Mouse (Mus musculus) liver, embryonic 16.5 days (tissue): ENCODE results near the gene Chid1. TPM values are rescaled to one million over a fixed set of nuclear protein-coding genes. Genes with fewer than 3 reads are reported as not detected.

Experiments used
- ATAC-seq: fragments of 200-750 bp; cut with Nextera tagmentation; 2 replicates; pipeline ENCODE4 v1.8.0; 2017; ENCODE audit warnings: low read depth, mild to moderate bottlenecking, moderate number of reproducible peaks, moderate library complexity
- H3K27ac ChIP-seq: fragments of 300-500 bp; sonication (generic); 2 replicates; pipeline ENCODE4 v1.5.1; 2014; ENCODE audit warnings: mild to moderate bottlenecking, low read length
- H3K27me3 ChIP-seq: fragments of 300-500 bp; sonication (generic); 2 replicates; pipeline ENCODE4 v1.6.1; 2014; ENCODE audit warnings: low read depth, low read length, mixed read lengths; ENCODE audit not compliant: control insufficient read depth, insufficient read depth
- H3K36me3 ChIP-seq: fragments of 300-500 bp; sonication (generic); 2 replicates; pipeline ENCODE4 v1.6.1; 2014; ENCODE audit warnings: mild to moderate bottlenecking; ENCODE audit not compliant: control insufficient read depth, insufficient read depth
- H3K4me1 ChIP-seq: fragments of 300-500 bp; sonication (generic); 2 replicates; pipeline ENCODE4 v1.6.1; 2014; ENCODE audit warnings: low read depth, low read length, mixed read lengths; ENCODE audit not compliant: control insufficient read depth
- H3K4me2 ChIP-seq: fragments of 300-500 bp; sonication (generic); 2 replicates; pipeline ENCODE4 v1.6.1; 2014; ENCODE audit warnings: low read depth, low read length, mixed read lengths
- H3K4me3 ChIP-seq: fragments of 300-500 bp; sonication (generic); 2 replicates; pipeline ENCODE4 v1.5.1; 2014; ENCODE audit warnings: low read depth, mild to moderate bottlenecking, low read length
- H3K9ac ChIP-seq: fragments of 300-500 bp; sonication (generic); 2 replicates; pipeline ENCODE4 v1.6.1; 2014; ENCODE audit warnings: low read depth, low read length
- H3K9me3 ChIP-seq: fragments of 300-500 bp; sonication (generic); replicated peaks from 2 replicates; pipeline ENCODE4 v1.6.1; 2016; ENCODE audit warnings: low read length; ENCODE audit not compliant: control insufficient read depth
- WGBS: fragments of 180-500 bp; shearing (Covaris S2); extraction: QIAGEN DNeasy Blood & Tissue Kit; methylation state at CpG from one replicate; pipeline ENCODE4 v1.1.7; 2014; ENCODE audit not compliant: insufficient replicate concordance; 5-methylcytosine and 5-hydroxymethylcytosine counted together
- polyA plus RNA-seq: library from polyadenylated mRNA; unstranded; fragments of >200 nt; fragmentation: Nextera tagmentation; extraction: Ambion mirVana; gene quantifications from 2 replicates; pipeline ENCODE4 v1.2.1, GENCODE M21; 2015

Chid1 gene
- polyA plus RNA-seq, 1 experiment from 2014 or later, result 25.3 TPM

- 59% methylated on average over 15 of the region's 15 CpGs for WGBS
- Histone ChIP-seq H3K27me3 (peaks cover 59% of the 10 kb centered on the region), H3K27ac (no peak within 1 kb of the TSS)
Measured at GRCm38 (mm10) chr7:141460391-141461113, 79.1 kb downstream of the Chid1 start, which contains the start of gene Cracr2b. Gene Cracr2b (plus strand): TSS chr7:141461094.

GRCm38 (mm10) chr7:141460001-141460390 lies 79.7 kb downstream of the Chid1 start:
- Histone ChIP-seq H3K9ac (no peak overlapping the region), H3K27me3 (peaks cover 54% of the 10 kb centered on the region), H3K4me2 (no peak overlapping the region), H3K4me1 (peaks cover 26% of the 10 kb centered on the region), H3K9me3 (no peaks in the 10 kb centered on the region), H3K27ac (no peak overlapping the region), H3K36me3 (no peaks in the 10 kb centered on the region), H3K4me3 (no peak overlapping the region)
- ATAC-seq, result no peak
- 71% methylated on average over 5 of the region's 5 CpGs for WGBS

More at GRCm38 (mm10) chr7:141460391-141461113, 79.1 kb downstream of the Chid1 start, which contains the start of gene Cracr2b:
- Histone ChIP-seq H3K9ac (peak within 1 kb of the TSS; percentile 28; the same call in 1 of the 2 replicates), H3K4me2 (peak within 1 kb of the TSS; percentile 68), H3K36me3 (no peaks in the 10 kb centered on the region), H3K9me3 (no peaks in the 10 kb centered on the region), H3K4me1 (peaks cover 28% of the 10 kb centered on the region), H3K4me3 (peak within 1 kb of the TSS; percentile 57)
- ATAC-seq, result no peak

- Histone ChIP-seq H3K9ac (no peak overlapping the region), H3K27ac (no peak overlapping the region), H3K4me2 (no peak overlapping the region), H3K27me3 (peaks cover 47% of the 10 kb centered on the region), H3K4me1 (peaks cover 25% of the 10 kb centered on the region), H3K4me3 (no peak overlapping the region), H3K9me3 (no peaks in the 10 kb centered on the region), H3K36me3 (no peaks in the 10 kb centered on the region)
- 83% methylated on average over 17 of the region's 17 CpGs for WGBS
- no peak for ATAC-seq
Measured at GRCm38 (mm10) chr7:141459301-141459711, 80.4 kb downstream of the Chid1 start.

- Histone ChIP-seq H3K27ac (no peak overlapping the region), H3K9ac (no peak overlapping the region), H3K9me3 (no peaks in the 10 kb centered on the region), H3K36me3 (no peaks in the 10 kb centered on the region), H3K4me1 (peaks cover 24% of the 10 kb centered on the region), H3K27me3 (peaks cover 40% of the 10 kb centered on the region), H3K4me2 (no peak overlapping the region), H3K4me3 (no peak overlapping the region)
- no peak for ATAC-seq
- 78% methylated on average over 11 of the region's 11 CpGs for WGBS
Measured at GRCm38 (mm10) chr7:141458661-141459060, 81.0 kb downstream of the Chid1 start.

GRCm38 (mm10) chr7:141457986-141458660 lies 81.5 kb downstream of the Chid1 start:
- Histone ChIP-seq H3K36me3 (no peaks in the 10 kb centered on the region), H3K4me3 (no peak overlapping the region), H3K4me1 (peaks cover 24% of the 10 kb centered on the region), H3K27me3 (peaks cover 35% of the 10 kb centered on the region), H3K27ac (no peak overlapping the region), H3K9ac (no peak overlapping the region), H3K9me3 (no peaks in the 10 kb centered on the region), H3K4me2 (no peak overlapping the region)
- no peak for ATAC-seq
- 71% methylated on average over 15 of the region's 15 CpGs for WGBS

GRCm38 (mm10) chr7:141457236-141457635 lies 82.4 kb downstream of the Chid1 start:
- no peak for ATAC-seq
- no peak overlapping the region for H3K27ac ChIP-seq
- H3K9ac ChIP-seq, result no peak overlapping the region
- no peak overlapping the region for H3K4me2 ChIP-seq
- H3K9me3 ChIP-seq, result no peaks in the 10 kb centered on the region
- H3K27me3 ChIP-seq, result peaks cover 26% of the 10 kb centered on the region
- WGBS, result 83% methylated on average over 14 of the region's 14 CpGs
- H3K36me3 ChIP-seq, result no peaks in the 10 kb centered on the region
- peaks cover 24% of the 10 kb centered on the region for H3K4me1 ChIP-seq
- no peak overlapping the region for H3K4me3 ChIP-seq

- H3K4me1 ChIP-seq, result peaks cover 27% of the 10 kb centered on the region
- H3K9me3 ChIP-seq, result no peaks in the 10 kb centered on the region
- no peak for ATAC-seq
- 74% methylated on average over 6 of the region's 6 CpGs for WGBS
- peaks cover 21% of the 10 kb centered on the region for H3K27me3 ChIP-seq
- H3K4me2 ChIP-seq, result no peak overlapping the region
- H3K4me3 ChIP-seq, result no peak overlapping the region
- peak overlapping the region; percentile 12; the same call in 1 of the 2 replicates for H3K27ac ChIP-seq
- no peak overlapping the region for H3K9ac ChIP-seq
- peaks cover 3% of the 10 kb centered on the region for H3K36me3 ChIP-seq
Measured at GRCm38 (mm10) chr7:141456739-141457138, 82.9 kb downstream of the Chid1 start.

GRCm38 (mm10) chr7:141455610-141456314 lies 83.9 kb downstream of the Chid1 start:
- Histone ChIP-seq H3K27ac (peak overlapping the region; percentile 92), H3K4me3 (peak overlapping the region; percentile 90), H3K9ac (peak overlapping the region; percentile 81), H3K9me3 (no peaks in the 10 kb centered on the region), H3K4me2 (peak overlapping the region; percentile 100), H3K4me1 (peaks cover 27% of the 10 kb centered on the region), H3K36me3 (peaks cover 12% of the 10 kb centered on the region), H3K27me3 (peaks cover 11% of the 10 kb centered on the region)
- ATAC-seq, result peak; percentile 40
- 2% methylated on average over 23 of the region's 23 CpGs for WGBS
